Mouse (Mus musculus): ENCODE data around the gene Hhat. TPM values are rescaled to one million over a fixed set of nuclear protein-coding genes. Genes with fewer than 3 reads are reported as not detected.

Hhat gene
- polyA plus RNA-seq, 1 experiment from 2014 or later = 3.5 TPM

DNA sequence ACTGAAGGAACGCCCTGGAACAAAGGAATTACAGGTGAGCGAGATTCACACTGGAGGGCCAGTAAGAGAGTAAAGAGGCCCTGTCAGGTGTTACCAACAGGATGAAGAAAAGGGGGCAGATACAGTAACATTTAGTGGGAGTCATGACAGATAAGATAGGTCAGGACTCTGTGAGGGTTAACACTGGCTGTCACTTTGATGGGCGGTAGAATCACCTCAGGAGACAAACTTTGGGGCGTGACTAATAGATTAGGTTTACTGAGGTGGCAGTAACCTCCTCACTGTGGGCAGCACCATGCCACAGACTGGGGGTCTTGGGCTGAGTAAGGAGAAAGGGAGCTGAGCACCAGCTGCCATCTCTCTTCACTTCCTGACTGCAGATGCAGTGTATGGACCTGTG is 121.0 kb downstream of the Hhat start:
- Histone ChIP-seq H3K4me1 (ENCODE audit: control insufficient read depth, insufficient read depth, low read length) (no peaks in the 10 kb centered on the region), H3K9me3 (replicated peaks; ENCODE audit: control insufficient read depth, low read length) (no peaks in the 10 kb centered on the region), H3K27me3 (replicated peaks; ENCODE audit: control insufficient read depth, insufficient read depth, low read length) (no peaks in the 10 kb centered on the region), H3K4me3 (ENCODE audit: low read depth, low read length) (no peak overlapping the region), H3K36me3 (ENCODE audit: control insufficient read depth, insufficient read depth, low read length) (no peaks in the 10 kb centered on the region), H3K4me2 (ENCODE audit: low read length) (no peak overlapping the region), H3K27ac (ENCODE audit: low read depth, low read length) (no peak overlapping the region), H3K9ac (ENCODE audit: low read length) (no peak overlapping the region)
- WGBS = 81% methylated on average over 4 of the region's 4 CpGs
- DNase-seq (ENCODE audit: low spot score) (no peak), ATAC-seq (no peak)

DNA sequence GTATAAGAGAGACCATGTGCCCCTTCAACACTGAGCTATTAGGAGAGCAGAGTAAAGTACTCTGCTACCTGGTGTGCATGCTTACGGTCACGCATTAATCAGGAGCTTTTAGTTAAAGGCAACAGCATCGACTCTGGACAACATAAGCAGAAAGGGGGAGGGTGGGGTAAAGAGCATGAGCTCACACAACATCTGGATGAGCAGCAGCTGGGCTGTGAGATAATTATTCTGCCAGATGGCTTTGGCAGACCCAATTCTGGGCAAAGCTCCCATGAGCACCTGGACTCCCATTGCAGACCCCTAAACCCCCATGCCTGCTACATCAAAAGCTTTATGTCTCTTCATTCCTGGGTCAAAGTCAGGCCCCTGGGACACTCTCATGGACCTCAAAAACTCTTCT is 121.8 kb downstream of the Hhat start:
- Histone ChIP-seq H3K9ac (ENCODE audit: low read length) (no peak overlapping the region), H3K4me1 (ENCODE audit: control insufficient read depth, insufficient read depth, low read length) (no peaks in the 10 kb centered on the region), H3K27me3 (replicated peaks; ENCODE audit: control insufficient read depth, insufficient read depth, low read length) (no peaks in the 10 kb centered on the region), H3K4me3 (ENCODE audit: low read depth, low read length) (no peak overlapping the region), H3K9me3 (replicated peaks; ENCODE audit: control insufficient read depth, low read length) (no peaks in the 10 kb centered on the region), H3K27ac (ENCODE audit: low read depth, low read length) (no peak overlapping the region), H3K4me2 (ENCODE audit: low read length) (no peak overlapping the region), H3K36me3 (ENCODE audit: control insufficient read depth, insufficient read depth, low read length) (no peaks in the 10 kb centered on the region)
- ATAC-seq (no peak), DNase-seq (ENCODE audit: low spot score) (no peak)
- 82% methylated on average over 3 of the region's 3 CpGs for WGBS

DNA sequence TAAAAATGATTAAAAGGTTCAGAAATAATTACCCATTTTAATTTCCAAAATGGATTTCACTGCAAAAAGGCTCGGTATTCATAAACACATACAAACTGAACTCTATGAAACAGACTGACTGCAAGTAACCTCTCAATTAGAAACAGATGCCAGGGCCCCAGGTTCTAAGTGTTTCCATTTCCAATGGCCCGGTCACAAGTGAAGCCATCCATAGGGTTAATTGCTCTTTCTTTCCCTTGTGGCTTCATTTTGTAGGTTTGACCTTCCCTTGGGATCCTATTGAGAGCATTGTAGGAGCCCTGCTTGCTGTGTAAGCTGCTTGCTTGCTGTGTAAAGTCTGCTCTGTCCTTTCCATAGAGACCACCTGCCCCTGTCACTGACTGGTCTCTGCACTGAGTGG is 123.7 kb downstream of the Hhat start:
- Histone ChIP-seq H3K27ac (ENCODE audit: low read depth, low read length) (no peak overlapping the region), H3K36me3 (ENCODE audit: control insufficient read depth, insufficient read depth, low read length) (no peaks in the 10 kb centered on the region), H3K9me3 (replicated peaks; ENCODE audit: control insufficient read depth, low read length) (no peaks in the 10 kb centered on the region), H3K27me3 (replicated peaks; ENCODE audit: control insufficient read depth, insufficient read depth, low read length) (no peaks in the 10 kb centered on the region), H3K4me3 (ENCODE audit: low read depth, low read length) (no peak overlapping the region), H3K4me1 (ENCODE audit: control insufficient read depth, insufficient read depth, low read length) (no peaks in the 10 kb centered on the region), H3K4me2 (ENCODE audit: low read length) (no peak overlapping the region), H3K9ac (ENCODE audit: low read length) (no peak overlapping the region)
- WGBS = 82% methylated on average over 2 of the region's 2 CpGs
- DNase-seq (ENCODE audit: low spot score) (no peak), ATAC-seq (no peak)

DNA sequence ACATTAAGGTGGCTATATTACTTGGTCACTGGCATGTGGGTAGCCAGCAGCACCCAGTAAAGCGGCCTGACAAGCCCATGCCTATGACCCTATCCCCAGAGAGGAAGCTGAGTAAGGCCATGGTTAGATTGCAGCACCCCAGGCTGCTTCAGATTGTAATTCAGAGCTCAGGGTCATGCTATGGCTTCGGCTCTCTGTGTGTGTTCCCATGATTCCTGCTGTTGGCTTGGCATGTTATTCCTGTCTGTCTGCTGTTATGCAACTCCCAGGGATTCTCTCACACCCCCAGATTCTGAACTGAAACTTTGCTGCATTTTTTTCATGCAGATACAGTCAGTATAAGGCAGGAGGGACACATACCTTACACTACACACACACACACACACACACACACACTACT is 128.9 kb downstream of the Hhat start:
- Histone ChIP-seq H3K4me2 (ENCODE audit: low read length) (no peak overlapping the region), H3K4me1 (ENCODE audit: control insufficient read depth, insufficient read depth, low read length) (no peaks in the 10 kb centered on the region), H3K9ac (ENCODE audit: low read length) (no peak overlapping the region), H3K27ac (ENCODE audit: low read depth, low read length) (no peak overlapping the region), H3K36me3 (ENCODE audit: control insufficient read depth, insufficient read depth, low read length) (no peaks in the 10 kb centered on the region), H3K27me3 (replicated peaks; ENCODE audit: control insufficient read depth, insufficient read depth, low read length) (no peaks in the 10 kb centered on the region), H3K4me3 (ENCODE audit: low read depth, low read length) (no peak overlapping the region), H3K9me3 (replicated peaks; ENCODE audit: control insufficient read depth, low read length) (no peaks in the 10 kb centered on the region)
- DNase-seq (ENCODE audit: low spot score) = no peak
- no peak for ATAC-seq
- WGBS = 84% methylated on average over 2 of the region's 2 CpGs

DNA sequence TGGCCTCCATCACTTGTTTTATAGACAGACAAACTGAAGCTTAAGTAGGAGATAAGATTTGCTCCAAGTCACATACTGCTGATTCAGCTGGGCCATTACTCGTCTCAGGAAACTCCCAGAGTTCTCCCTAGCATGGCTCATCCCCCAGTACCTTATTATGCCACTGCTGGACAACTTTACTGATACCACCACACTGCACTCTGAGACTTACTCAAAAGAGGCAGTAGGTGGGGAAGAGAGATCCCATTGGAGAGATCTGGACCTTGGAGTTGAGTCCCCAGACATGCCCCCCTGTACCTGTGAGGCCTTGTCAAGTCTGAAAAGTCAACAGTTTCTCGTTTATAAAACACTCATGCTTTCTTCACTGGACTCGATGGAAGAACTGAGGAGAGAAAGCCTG is 131.8 kb downstream of the Hhat start:
- H3K36me3 ChIP-seq (ENCODE audit: control insufficient read depth, insufficient read depth, low read length) = no peaks in the 10 kb centered on the region
- no peaks in the 10 kb centered on the region for H3K9me3 ChIP-seq (replicated peaks; ENCODE audit: control insufficient read depth, low read length)

DNA sequence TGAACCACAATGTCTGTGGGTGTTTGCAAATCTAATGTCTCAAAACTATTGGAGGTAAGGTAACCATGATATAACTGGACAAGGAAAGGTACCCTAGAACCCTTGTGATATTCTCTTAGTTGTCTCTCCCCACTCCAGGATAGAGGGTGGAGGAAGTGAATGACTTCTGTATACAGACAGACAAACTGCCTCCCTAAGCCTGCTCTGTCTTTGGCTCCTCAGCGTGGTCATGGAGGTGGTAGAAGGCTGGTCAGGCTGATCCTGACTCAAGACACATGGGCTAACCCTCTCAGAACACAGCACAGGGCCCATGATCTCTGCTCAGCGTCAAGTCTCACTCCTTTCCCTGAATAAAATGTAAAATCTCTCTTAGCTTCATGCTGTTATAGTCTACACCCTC is 149.2 kb downstream of the Hhat start:
- Histone ChIP-seq H3K36me3 (ENCODE audit: control insufficient read depth, insufficient read depth, low read length) (no peaks in the 10 kb centered on the region), H3K9me3 (replicated peaks; ENCODE audit: control insufficient read depth, low read length) (no peaks in the 10 kb centered on the region), H3K4me3 (ENCODE audit: low read depth, low read length) (no peak overlapping the region), H3K27me3 (replicated peaks; ENCODE audit: control insufficient read depth, insufficient read depth, low read length) (no peaks in the 10 kb centered on the region), H3K4me2 (ENCODE audit: low read length) (no peak overlapping the region), H3K4me1 (ENCODE audit: control insufficient read depth, insufficient read depth, low read length) (no peaks in the 10 kb centered on the region), H3K27ac (ENCODE audit: low read depth, low read length) (no peak overlapping the region), H3K9ac (ENCODE audit: low read length) (no peak overlapping the region)
- DNase-seq (ENCODE audit: low spot score) (no peak), ATAC-seq (no peak)
- WGBS = 74% methylated on average over 2 of the region's 2 CpGs

More for the DNA sequence above, 131.8 kb downstream of the Hhat start:
- ATAC-seq (no peak), DNase-seq (ENCODE audit: low spot score) (no peak)
- Histone ChIP-seq H3K9ac (ENCODE audit: low read length) (no peak overlapping the region), H3K27me3 (replicated peaks; ENCODE audit: control insufficient read depth, insufficient read depth, low read length) (no peaks in the 10 kb centered on the region), H3K4me1 (ENCODE audit: control insufficient read depth, insufficient read depth, low read length) (no peaks in the 10 kb centered on the region), H3K27ac (ENCODE audit: low read depth, low read length) (no peak overlapping the region), H3K4me2 (ENCODE audit: low read length) (no peak overlapping the region), H3K4me3 (ENCODE audit: low read depth, low read length) (no peak overlapping the region)
- 71% methylated on average over 3 of the region's 3 CpGs for WGBS

DNA sequence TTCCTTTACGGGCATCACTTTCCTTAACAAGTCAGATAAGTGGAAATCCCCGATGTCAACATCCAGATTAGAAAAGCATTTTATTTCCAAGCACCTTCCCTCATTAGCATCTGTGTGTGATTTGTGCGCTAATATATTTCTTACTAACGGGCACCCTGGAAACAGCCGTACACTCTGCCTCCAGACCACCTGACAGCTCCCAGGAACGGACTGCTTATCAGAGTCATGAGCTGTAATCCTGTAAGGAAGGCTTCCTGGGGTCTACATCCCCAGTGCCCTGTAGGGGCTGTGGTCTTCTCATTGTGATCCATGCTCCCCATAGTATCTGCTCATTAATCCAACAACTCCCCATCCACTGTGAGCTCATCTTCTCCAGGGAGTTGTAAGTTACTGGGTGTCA is 157.8 kb downstream of the Hhat start:
- H3K4me3 ChIP-seq (ENCODE audit: low read depth, low read length) = no peak overlapping the region
- no peaks in the 10 kb centered on the region for H3K36me3 ChIP-seq (ENCODE audit: control insufficient read depth, insufficient read depth, low read length)
- no peaks in the 10 kb centered on the region for H3K27me3 ChIP-seq (replicated peaks; ENCODE audit: control insufficient read depth, insufficient read depth, low read length)
- no peak overlapping the region for H3K27ac ChIP-seq (ENCODE audit: low read depth, low read length)
- WGBS = 23% methylated on average over 6 of the region's 6 CpGs
- H3K4me2 ChIP-seq (ENCODE audit: low read length) = no peak overlapping the region
- no peak overlapping the region for H3K9ac ChIP-seq (ENCODE audit: low read length)
- no peaks in the 10 kb centered on the region for H3K4me1 ChIP-seq (ENCODE audit: control insufficient read depth, insufficient read depth, low read length)
- no peaks in the 10 kb centered on the region for H3K9me3 ChIP-seq (replicated peaks; ENCODE audit: control insufficient read depth, low read length)
- ATAC-seq (no peak), DNase-seq (ENCODE audit: low spot score) (no peak)

DNA sequence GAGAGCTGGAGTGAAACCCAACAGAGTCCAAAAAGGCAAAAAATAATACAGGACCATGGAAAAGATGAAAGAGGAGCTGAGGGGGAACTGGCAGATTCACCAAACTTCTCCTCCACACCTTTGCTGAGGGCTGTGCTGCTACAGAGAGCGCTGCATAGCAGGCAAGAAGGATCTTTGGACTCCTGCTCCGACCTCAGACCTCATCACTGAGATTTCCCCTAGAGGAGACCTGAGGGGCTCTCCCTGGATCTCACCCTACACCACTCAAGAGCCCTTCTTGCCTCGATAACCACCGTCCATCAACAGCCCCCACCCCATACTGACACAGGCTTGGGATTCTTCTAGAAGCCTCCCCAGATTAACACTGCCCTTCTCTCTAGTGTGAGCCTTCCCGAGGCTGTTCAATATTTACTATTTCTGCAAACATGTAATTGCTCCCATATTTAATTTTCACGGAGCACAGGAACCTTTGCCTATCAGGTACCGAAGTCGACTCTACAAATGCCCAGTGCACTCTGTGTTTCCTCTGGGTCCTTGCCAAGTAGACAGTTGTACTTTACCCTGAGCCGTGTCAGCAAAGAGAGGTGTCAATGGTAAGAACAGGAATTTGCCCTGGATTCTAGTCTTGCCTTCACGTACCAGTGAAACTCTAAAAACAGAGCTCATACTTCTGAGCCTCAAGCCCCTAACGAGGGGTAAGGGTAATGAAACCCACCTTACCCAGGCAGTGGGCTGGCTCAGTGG is 158.9 kb downstream of the Hhat start:
- WGBS = 83% methylated on average over 11 of the region's 11 CpGs
- DNase-seq (ENCODE audit: low spot score) (no peak), ATAC-seq (no peak)
- Histone ChIP-seq H3K27me3 (replicated peaks; ENCODE audit: control insufficient read depth, insufficient read depth, low read length) (no peaks in the 10 kb centered on the region), H3K4me1 (ENCODE audit: control insufficient read depth, insufficient read depth, low read length) (no peaks in the 10 kb centered on the region), H3K27ac (ENCODE audit: low read depth, low read length) (no peak overlapping the region), H3K9me3 (replicated peaks; ENCODE audit: control insufficient read depth, low read length) (no peaks in the 10 kb centered on the region), H3K9ac (ENCODE audit: low read length) (no peak overlapping the region), H3K36me3 (ENCODE audit: control insufficient read depth, insufficient read depth, low read length) (no peaks in the 10 kb centered on the region), H3K4me3 (ENCODE audit: low read depth, low read length) (no peak overlapping the region), H3K4me2 (ENCODE audit: low read length) (no peak overlapping the region)

DNA sequence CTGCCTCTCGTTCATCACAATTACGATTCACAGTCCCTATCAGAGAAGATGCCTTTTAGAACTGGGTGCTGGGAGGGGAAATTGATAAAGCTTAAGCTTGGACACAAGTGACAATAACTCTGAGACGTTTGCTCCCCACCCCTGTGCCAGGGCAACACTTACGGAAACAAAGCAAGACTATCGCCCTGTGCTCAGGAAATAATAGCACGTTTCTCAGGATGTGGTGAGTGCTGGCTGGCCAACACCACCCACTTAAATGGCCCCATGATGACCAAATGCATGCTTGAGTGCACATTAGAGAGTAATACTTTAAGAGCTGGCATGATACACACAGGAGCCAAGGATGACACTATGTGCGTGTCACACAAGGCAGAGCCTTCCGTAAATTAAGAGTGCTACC is 164.1 kb downstream of the Hhat start:
- H3K27me3 ChIP-seq (replicated peaks; ENCODE audit: control insufficient read depth, insufficient read depth, low read length) = no peaks in the 10 kb centered on the region
- H3K9me3 ChIP-seq (replicated peaks; ENCODE audit: control insufficient read depth, low read length) = no peaks in the 10 kb centered on the region
- no peak overlapping the region for H3K27ac ChIP-seq (ENCODE audit: low read depth, low read length)
- no peak overlapping the region for H3K4me2 ChIP-seq (ENCODE audit: low read length)
- no peak overlapping the region for H3K9ac ChIP-seq (ENCODE audit: low read length)
- H3K4me1 ChIP-seq (ENCODE audit: control insufficient read depth, insufficient read depth, low read length) = no peaks in the 10 kb centered on the region
- H3K36me3 ChIP-seq (ENCODE audit: control insufficient read depth, insufficient read depth, low read length) = no peaks in the 10 kb centered on the region
- 87% methylated on average over 8 of the region's 8 CpGs for WGBS
- H3K4me3 ChIP-seq (ENCODE audit: low read depth, low read length) = no peak overlapping the region
- no peak for ATAC-seq
- no peak for DNase-seq (ENCODE audit: low spot score)

Measured in forebrain, embryonic 14.5 days (tissue).